Mouse (Mus musculus) ovary, postnatal 36 days (tissue): ENCODE data around the gene Cxcl3.
"Not testable (repeated sequence)": the region's sequence is repeated elsewhere in the genome, so short reads cannot be mapped to it uniquely, and the experiment has no call there.

Experiments used
- DNase-seq: peaks from one replicate; pipeline ENCODE4 v3.0.0; 2022; ENCODE audit warnings: low spot score, mixed read lengths

Cxcl3 gene

GRCm38 (mm10) chr5:90790074-90790502 is 4.2 kb downstream of the Cxcl3 start:
- DNase-seq = no peak

- no peak for DNase-seq
Measured at GRCm38 (mm10) chr5:90794195-90794625, 8.3 kb downstream of the Cxcl3 start, which contains the start of gene Cxcl15. Cxcl15 (plus strand) TSS chr5:90794534.

- not testable (repeated sequence) for DNase-seq
Measured at GRCm38 (mm10) chr5:90795392-90795791, 9.5 kb downstream of the Cxcl3 start.

- no peak for DNase-seq
Measured at GRCm38 (mm10) chr5:90804574-90804973, 18.7 kb downstream of the Cxcl3 start.

- no peak for DNase-seq
Measured at GRCm38 (mm10) chr5:90806050-90806449, 20.1 kb downstream of the Cxcl3 start.

GRCm38 (mm10) chr5:90807176-90807950 is 21.5 kb downstream of the Cxcl3 start:
- DNase-seq = no peak

GRCm38 (mm10) chr5:90819756-90820155 is 33.9 kb downstream of the Cxcl3 start:
- DNase-seq = no peak

- no peak for DNase-seq
Measured at GRCm38 (mm10) chr5:90832145-90832767, 46.4 kb downstream of the Cxcl3 start.

GRCm38 (mm10) chr5:90832768-90833388 is 47.0 kb downstream of the Cxcl3 start:
- no peak for DNase-seq

GRCm38 (mm10) chr5:90834436-90834835 is 48.5 kb downstream of the Cxcl3 start:
- DNase-seq = no peak

GRCm38 (mm10) chr5:90838582-90838981 is 52.7 kb downstream of the Cxcl3 start:
- DNase-seq = no peak
